Mouse (Mus musculus) cerebellum, postnatal 36 days (tissue): ENCODE data around the gene Wdr31.
A peak's percentile ranks its signal among the peaks of the same experiment; 100 is the strongest.
"Not testable (repeated sequence)": the region's sequence is repeated elsewhere in the genome, so short reads cannot be mapped to it uniquely, and the experiment has no call there.

Experiments used
- DNase-seq, 2 experiments: peaks; one replicate each; pipeline ENCODE4 v3.0.0; 2021 to 2022; ENCODE audit warnings: mixed read lengths in 2 of 2

Wdr31 gene

DNA sequence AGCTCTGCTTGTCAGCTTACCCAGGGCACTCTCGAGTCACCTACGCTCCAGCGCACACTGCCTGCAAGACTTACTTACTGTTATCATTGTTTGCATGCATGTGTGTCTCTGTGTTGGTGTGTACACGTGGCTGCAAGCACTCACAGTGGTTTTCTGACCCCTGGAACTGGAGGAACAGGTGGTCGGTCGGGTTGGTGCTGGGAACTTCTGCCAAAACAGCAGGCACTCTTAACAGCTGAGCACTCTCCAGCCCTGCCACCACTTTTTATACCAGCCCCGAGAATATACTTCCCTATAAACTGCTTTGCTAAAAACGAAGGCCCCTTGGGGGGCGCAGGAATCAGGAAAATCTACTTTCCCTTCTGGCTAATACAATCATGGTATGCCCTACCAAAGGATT lies 23.5 kb upstream of the Wdr31 start:
- no peak for DNase-seq

DNA sequence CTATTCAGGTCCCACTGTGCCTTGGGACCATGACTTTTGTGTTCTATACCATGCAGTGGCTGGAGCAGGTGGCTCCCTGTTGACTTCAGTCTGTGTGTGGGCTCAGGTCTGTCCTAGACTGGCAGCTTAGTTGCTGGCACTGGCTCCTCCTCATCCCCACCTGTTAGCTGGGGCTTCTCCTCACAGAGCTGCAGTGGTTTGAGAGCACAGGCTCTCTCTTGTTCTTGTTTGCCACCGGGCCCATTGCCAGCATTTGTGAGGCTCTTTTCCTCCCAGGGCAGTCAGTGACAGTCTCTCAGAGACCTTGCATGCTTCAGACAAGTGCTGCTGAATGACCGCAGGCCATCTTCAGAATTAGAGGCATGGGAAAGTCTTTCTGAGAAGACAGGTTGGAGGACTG lies 22.0 kb upstream of the Wdr31 start:
- DNase-seq, result no peak

DNA sequence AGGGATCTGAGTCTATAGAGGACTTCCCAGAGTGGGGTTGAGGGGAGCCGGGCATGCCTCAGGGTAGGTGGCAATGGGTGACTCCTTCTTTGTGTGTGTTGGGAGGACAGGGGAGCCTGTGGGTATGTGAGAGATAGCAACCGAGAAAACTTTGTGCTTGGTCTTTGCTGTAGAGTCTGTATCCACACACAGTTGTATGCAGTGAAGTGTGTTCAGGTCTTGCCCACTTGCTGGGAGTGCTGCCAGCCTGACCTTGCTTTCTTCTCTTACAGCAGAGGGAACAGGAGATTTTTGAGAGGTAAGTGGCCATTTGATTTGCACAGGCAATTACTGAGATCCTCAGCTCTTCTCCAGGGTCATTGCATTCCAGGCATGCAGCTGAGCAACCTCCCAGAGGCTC lies 17.2 kb upstream of the Wdr31 start:
- DNase-seq, result no peak

DNA sequence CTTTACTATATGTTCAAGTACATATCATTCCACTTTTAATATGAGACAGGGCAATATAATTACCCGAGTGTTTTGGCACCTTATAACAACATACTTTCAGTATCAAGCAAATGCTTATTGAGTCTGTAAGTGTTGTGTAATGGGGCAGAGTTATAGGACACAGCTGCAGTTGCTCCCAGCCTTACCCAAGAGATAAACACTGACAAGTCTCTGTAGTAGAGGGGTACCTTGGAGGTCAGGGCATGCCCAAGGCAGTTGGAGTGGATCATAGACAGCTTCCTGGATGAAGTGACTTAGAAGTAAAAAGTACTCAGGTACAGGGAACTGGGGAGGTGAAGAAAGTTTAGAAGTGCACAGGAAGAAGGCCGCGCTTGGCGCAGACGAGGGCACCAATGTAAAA lies 16.5 kb upstream of the Wdr31 start:
- DNase-seq, result no peak

DNA sequence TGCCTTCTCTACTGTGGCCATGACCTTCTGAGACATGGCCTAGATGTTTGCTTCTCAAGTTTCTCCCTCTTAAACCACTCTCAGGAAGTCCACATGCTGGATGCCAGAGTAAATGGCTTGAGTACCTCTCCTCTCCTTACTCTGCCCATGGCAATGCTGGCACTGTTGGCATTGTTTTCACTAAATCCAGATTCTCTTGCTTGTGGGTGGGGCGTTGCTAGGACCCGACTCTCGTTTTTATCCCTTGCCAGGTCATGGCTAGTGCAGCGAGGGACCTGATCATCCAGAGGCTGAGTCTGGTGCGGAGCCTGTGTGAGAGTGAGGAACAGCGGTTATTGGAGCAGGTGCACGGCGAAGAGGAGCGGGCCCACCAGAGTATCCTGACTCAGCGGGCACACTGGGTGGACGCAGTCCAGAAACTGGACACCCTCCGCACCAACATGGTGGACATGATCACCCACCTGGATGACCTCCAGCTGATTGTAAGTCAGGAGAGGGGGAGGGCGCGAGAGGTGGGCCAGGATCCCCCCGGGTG lies 15.5 kb upstream of the Wdr31 start:
- no peak for DNase-seq

DNA sequence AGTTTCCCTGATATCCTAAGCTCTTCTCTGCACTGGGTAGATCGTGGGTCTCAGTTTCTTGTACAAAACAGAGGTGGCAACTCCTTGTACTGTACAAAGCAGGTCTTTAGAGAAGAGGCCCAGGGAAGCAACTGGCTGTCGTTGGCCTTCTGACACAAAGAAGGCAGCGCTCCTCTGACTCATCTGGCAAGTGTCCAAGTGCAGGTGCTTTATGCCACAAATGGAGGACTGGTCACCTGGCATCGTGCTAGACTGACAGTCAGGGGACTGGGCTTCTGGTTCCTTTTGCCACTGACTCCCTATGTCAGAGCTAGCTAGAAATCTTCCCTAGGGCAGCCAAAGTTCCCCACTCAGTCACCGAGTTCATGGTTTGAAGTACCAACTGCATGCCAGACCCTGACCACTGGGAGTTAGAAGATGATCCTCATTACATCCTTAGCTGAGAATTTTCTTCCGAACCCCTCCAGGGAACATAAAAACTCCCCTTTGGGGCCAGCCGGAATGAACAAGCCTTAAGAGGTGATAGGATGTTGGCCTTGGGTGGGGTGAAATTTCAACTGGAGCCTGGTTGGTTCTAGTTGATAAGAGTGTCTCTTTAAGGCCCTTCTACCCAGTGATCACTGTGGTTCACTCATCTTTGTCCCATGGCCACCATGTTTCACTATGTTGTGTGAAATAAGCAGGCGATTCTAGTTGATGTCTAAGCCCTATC lies 14.9 kb upstream of the Wdr31 start:
- peak in 1 of 2 experiments; percentile 21 for DNase-seq

DNA sequence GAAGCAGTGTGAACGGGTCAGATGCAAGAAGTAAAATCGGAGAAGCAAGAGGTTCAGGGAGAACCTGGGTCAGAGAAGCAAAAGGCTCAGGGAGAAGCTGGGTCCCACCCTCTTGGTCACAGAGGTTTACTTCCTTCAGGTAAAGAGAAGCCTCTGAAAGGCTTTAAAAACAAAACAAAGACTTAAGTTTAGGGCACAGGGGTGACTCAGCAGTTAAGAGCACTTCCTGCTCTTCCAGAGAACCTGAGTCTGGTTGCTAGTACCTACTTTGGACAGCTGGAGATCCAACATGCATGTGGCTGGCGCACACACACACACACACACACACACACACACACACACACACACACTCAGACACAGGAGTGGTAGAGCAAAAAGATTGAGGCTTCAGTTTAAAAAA lies 14.2 kb upstream of the Wdr31 start:
- DNase-seq, result no peak

DNA sequence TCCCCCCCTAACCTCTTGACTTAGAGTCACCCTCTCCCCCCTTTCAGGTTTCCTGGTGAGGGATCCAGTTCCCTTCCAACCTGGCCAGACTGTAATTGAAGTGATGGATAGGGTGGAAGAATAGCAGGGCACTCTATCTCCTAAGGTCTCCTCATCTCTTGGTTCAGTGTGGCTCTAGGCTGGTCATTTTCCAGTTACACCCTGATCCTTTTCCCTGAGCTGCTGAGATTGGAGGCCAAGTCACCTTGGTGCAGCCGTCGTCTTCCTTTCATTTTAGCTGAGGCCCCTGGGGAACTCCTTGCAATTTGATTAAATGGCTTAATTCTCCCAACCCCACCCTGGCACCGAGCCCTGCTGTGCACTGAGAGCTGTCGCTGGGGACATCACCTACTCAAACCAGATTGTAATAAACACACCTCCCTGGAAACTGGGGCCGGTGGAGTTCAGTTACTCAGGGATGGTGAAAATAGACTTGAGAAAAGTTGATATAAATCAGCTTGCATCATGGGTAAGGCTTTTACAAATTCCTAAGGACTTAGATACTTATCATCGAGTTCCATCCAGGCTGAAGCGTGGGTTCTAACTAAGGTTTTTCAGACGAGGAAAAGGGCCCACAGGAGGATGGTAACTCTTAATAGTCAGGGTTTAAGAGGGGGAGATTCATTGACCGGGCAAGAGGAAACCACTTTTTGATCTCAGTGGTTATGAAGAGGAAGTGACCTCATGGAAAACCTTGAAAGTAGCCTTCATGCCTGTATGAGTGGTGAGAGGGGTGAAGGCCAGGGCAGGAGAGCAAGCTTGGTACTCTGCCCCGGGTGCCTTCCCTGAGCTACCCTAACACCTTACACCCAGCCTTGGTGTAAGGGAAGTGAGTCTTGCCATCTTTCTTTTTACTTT lies 10.3 kb upstream of the Wdr31 start:
- DNase-seq, result no peak

DNA sequence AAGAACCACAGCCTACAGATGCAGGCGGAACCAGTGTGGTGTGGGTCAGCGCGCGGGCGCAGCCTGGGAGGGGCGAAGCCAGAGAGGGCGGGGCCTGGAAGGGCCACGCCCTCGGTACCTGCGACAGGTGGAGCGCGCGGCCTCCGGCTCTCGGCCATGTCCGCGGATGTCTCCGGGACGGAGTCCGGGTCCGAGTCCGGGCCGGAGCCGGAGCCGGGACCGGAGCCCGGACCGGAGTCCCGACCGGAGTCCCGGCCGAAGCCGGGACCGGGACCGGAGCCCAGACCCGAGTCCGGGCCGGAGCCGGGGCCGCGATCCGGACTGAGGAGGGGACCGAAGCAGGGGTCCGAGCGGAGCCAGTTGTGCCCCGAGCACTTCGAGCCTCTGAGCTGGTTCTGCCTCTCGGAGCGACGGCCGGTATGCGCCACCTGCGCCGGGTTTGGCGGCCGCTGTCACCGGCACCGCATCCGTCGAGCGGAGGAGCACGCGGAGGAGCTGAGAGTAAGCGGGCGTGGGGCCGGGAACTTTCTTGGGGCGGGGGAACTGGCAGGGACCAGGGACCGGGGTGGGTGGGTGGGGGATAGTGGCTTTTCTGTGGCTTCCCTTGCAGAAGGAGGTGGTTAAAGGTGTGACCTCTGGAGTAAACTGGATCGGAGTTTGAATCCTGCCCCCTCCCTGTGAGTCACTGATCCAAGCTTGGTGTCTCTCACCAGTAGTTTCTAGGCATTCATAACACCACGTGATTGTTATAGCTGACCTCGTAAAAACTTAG lies 9.4 kb upstream of the Wdr31 start, which contains the start of gene Bspry:
Gene Bspry, plus strand, starts transcription at position 117 of the 772 bp plus-strand sequence.
- peak in 1 of 2 experiments; percentile 35 for DNase-seq

DNA sequence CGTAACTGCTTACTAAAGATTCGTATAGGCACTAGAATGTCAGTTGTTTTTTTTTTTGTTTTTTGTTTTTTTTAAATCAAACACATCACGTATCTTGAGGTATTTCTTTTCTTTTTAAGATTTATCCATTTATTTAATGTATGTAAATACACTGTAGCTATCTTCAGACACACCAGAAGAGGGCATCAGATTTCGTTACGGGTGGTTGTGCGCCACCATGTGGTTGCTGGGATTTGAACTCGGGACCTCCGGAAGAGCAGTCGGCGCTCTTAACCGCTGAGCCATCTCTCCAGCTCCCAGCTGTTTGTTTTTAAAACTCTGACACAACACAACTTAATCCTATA lies 8.9 kb upstream of the Wdr31 start:
- not testable (repeated sequence) for DNase-seq

DNA sequence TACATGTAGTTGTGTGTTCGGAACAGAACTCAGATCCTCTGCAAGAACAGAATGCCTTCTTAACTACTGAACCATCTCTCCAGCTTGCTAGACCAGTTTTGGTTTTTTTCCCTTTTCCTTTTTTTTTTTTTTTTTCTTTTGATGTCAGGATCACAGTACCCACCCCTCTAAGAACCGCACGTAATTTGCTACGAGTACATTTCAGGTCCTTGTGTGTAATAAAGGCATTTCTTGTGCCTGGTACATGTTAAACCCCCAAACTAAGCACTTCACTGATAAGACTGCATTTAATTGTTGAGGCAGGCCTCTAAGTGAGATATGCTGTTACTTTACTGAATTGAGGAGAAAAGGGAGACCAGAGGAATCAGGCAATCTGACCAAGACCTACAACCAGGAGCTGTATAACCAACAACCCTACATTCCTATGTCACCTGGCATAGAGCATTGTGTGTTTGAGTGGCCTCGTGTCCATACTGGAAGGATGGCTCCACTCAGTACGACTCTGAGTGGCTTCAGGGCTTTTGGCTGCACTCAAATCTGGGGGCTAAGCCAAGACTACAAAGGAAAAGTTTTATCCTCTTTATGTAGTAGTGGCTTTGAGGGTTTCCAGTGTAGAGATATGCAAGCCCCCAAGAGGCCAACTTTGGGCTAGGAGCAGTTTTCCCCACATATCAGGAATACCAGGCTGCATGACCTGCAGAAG lies 7.0 kb upstream of the Wdr31 start:
- no peak for DNase-seq

DNA sequence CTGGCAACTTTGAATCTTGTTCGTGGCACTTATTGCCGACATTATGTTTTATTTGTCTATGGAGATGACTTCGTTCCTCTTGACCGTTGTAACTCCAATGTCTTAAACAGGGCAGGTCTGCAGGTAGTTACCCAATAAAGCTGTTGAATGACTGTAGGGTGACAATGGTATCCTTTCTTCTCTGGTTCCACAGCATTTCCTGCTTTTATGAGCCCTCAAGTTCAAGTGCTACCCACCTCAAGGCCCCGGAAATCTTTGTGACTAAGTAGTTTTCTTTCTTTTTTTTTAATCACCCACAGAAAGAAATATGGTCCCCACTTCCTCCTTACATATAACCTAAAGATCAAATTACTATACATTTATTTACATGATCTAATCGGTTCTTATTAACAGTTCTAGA lies 5.1 kb upstream of the Wdr31 start:
- DNase-seq, result no peak

DNA sequence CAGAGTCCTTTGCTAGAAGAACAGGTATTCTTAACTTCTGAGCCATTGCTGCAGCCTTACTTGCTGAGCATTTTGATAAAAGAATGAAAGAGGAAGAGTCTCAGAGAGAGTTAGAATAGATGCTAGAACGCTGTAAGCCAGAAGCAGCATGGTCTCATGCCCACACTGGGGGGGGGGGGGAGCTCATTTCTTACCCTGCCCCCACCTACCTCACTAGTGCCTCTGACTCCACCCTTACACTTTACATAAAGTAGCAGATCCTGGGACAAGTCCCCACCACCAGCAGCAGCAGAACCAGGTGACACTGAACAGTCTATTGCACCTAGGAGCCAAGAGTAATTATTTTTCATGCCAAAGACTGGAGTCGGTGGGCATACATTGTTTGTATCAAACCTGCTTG lies 4.4 kb upstream of the Wdr31 start:
- no peak for DNase-seq

DNA sequence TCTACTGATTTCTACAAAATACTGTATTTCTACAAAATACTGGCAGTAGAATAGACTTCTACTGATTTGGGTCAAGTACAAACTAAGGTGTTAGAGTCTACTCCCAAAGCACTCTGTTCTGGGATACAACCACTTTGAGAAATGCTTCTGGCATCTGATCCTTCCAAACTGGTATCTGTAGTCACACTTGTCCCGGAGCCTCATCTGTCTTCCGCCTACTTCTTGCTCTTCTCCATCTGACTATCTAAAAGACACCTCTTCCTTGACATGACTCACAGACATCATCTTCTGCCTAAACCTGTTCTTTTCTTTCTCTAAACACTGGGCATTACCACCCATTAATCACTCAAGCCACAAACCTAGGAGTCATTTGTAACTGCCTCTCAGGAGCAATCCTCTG lies 1.4 kb upstream of the Wdr31 start:
- no peak for DNase-seq

DNA sequence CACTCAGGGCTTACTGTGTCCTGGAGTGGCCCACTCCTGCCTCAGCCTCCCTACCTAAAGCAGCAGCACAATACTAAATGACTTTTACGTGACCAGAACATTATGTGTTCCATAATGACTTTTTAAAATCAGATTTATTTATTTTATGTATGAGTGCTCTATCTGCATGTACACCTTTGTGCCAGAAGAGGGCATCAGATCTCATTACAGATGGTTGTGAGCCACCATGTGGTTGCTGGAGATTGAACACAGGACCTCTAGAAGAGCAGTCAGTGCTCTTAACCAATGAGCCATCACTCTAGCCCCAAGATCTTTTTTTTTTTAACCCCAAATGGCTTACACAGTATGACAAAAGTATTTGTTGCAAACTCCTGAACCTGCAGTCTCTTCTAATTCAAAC lies 2.5 kb downstream of the Wdr31 start:
- no peak for DNase-seq

DNA sequence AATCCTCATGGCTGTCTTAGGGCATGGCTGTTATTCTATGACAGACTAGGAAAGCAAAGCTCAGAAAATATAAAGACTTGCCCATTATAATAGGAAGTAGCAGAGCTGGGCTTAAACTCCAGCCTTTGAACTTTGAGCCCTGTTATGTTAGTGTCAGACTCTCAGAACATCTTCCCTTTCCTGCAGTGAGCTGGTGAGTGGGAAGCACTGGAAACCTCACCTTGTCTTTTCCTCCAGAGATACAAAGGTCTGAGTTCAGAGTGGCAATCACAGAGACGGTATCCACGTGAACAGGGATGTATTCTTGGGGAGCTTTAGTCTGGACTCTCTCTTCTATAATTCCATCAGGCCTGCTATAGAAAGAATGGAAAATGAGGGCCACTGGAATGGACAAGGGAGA lies 7.6 kb downstream of the Wdr31 start:
- no peak for DNase-seq

DNA sequence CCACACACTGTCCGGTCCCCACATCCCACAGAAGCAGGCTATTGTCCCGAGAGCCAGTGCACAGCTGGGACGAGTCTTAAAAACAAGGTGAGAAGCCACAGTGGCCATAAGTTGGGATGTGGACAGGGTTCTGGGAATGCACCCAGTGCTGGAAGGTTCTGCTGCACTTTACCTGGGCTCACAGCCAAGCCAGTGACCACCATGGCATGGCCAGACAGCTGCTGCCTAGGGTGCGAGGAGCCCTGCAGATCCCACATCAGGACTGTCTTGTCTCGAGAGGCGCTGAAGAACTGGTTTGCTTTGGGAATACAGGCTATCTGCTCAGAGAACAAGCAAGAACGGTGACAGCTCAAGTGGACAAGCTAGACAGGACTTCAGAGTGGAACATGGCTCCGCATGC lies 10.3 kb downstream of the Wdr31 start:
- DNase-seq, result no peak

DNA sequence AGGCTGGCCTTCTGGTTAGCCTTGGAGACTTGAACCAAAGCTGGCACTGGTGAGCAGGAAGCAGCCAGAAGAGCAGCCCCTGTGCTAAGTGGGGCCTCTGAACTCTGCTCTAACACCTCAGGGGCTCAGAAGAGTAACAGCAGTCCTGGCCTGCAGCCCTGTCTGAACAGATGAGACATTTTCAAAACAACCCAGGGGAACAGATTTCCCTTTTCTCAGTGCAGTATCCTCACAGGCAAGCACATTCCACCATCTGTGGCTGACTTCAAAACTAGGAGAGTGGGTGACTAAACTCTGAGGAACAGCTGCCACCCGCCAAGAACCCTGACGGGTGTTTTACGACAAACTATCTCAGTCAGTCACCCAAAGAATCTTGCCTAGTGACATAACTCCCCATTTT lies 11.6 kb downstream of the Wdr31 start:
- DNase-seq, result no peak

DNA sequence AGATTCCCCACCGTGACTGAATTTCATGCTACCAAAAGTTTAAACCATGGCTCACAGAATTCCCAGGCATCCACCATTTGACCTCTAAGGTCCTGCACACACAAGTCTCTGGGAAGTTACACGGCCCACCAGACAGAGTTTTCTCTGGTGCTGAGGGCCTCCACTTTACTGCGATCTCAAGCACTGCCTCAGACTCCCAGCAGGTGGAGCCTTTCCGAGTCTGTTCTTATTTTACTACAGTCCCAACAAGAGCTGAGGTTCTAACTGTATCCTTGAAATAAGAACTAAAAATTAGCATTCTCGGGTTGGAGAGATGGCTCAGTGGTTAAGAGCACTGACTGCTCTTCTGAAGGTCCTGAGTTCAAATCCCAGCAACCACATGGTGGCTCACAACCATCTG lies 15.7 kb downstream of the Wdr31 start:
- DNase-seq, result peak; percentile 32 to 34

DNA sequence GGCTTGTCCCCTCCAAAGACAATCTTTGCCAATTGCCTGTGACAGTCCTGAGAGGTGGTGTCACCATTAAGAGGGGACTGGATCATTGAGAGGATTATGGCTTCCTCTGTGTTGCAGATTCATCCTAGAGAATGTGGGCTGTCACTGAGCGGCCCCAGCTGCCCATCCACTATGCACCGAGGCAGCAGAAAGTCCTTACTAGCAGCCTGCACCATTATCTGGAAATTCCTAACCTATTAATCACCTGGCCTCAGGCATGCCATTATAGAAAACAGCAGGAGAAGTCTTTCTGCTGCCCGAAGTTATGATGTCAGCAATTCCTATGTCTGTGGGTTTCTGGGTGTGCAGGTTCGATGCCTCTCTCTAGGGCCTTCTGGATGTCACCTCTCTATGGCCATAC lies 29.7 kb downstream of the Wdr31 start:
- no peak for DNase-seq

DNA sequence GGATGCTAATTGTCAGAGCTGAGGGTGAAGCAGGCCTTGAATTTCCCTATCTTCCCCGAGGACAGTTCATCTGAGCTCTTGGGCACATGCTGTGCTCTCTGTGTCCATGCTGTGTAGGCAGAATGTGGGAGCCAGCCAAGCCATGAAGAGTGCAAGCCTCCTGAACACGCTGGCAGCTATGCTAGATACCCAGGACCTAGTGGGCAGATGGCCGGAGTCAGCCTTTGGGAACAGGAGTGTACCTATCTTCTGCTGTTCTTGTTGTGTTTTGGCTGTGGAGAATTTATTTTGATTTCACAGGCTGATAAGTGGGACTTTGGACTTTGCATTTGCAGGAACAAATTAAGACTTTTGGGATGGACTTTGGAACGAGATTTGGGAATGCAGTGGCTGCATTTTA lies 30.2 kb downstream of the Wdr31 start:
- DNase-seq, result peak; percentile 82 to 84

DNA sequence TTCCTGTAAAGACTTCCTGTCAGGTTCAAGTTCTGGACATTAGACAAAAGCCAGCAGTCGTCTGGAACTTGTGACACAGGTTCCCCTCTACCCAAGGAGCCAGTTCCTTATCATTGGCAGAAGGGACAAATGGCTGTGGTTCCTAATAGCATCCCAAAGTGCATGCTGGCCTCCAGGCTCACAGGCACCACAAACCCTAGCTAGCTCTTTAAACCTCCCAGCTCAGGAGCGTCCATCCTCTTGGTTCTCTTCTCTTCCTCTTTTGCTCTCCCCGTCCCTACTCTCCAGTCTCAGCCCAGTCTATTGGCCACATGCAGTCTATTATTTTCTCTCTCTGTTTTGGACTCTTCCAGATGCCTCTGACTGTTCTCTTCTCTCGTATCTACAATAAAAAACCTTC lies 30.9 kb downstream of the Wdr31 start:
- DNase-seq, result no peak

DNA sequence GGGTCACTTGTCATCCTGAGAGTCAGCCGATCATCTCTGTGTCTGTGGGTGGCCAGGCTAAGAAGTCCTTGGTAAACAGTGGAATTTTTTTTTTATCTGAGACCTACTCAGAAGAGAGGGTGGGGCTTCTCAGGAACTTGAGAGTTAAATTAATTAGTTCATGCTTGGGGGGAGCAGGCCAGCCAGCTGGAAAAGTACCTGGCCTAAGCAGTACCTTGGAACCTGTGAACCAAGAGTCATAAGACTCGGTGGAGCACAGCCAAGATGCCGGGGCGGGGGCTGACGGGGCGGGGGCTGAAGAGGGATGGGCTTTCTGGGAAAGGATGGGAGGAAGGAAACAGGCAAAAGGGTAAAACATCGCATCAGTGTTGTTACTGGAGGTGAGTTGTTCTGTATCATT lies 32.8 kb downstream of the Wdr31 start:
- DNase-seq, result no peak
